Mouse (Mus musculus) hindbrain, embryonic 15.5 days (tissue): ENCODE results near the gene B3gntl1. TPM values are rescaled to one million over a fixed set of nuclear protein-coding genes. Genes with fewer than 3 reads are reported as not detected.

Experiments used
- ATAC-seq: fragments of 200-750 bp; cut with Nextera tagmentation; 2 replicates; pipeline ENCODE4 v1.8.0; 2017; ENCODE audit warnings: low read depth, moderate number of reproducible peaks, moderate TSS enrichment; ENCODE audit not compliant: low FRiP score
- H3K27ac ChIP-seq: fragments of 300-500 bp; sonication (generic); replicated peaks from 2 replicates; pipeline ENCODE4 v1.5.1; 2015; ENCODE audit warnings: mild to moderate bottlenecking, inconsistent platforms
- H3K27me3 ChIP-seq: fragments of 300-500 bp; sonication (generic); 2 replicates; pipeline ENCODE4 v1.6.1; 2015; ENCODE audit warnings: control low read depth, inconsistent platforms
- H3K36me3 ChIP-seq: fragments of 300-500 bp; sonication (generic); 2 replicates; pipeline ENCODE4 v1.6.1; 2015; ENCODE audit warnings: control low read depth, inconsistent platforms
- H3K4me1 ChIP-seq: fragments of 300-500 bp; sonication (generic); replicated peaks from 2 replicates; pipeline ENCODE4 v1.6.1; 2015; ENCODE audit warnings: control low read depth, inconsistent platforms
- H3K4me2 ChIP-seq: fragments of 300-500 bp; sonication (generic); 2 replicates; pipeline ENCODE4 v1.6.1; 2015; ENCODE audit warnings: moderate library complexity, mild to moderate bottlenecking, inconsistent platforms
- H3K4me3 ChIP-seq: fragments of 300-500 bp; sonication (generic); 2 replicates; pipeline ENCODE4 v1.5.1; 2015; ENCODE audit warnings: mild to moderate bottlenecking, inconsistent platforms
- H3K9ac ChIP-seq: fragments of 300-500 bp; sonication (generic); 2 replicates; pipeline ENCODE4 v1.6.1; 2015; ENCODE audit warnings: inconsistent platforms
- H3K9me3 ChIP-seq: fragments of 300-500 bp; sonication (generic); 2 replicates; pipeline ENCODE4 v1.6.1; 2016; ENCODE audit warnings: control low read depth, inconsistent platforms
- WGBS: fragments of 180-500 bp; shearing (Covaris S2); methylation state at CpG from one replicate; pipeline ENCODE4 v1.1.7; 2015; 5-methylcytosine and 5-hydroxymethylcytosine counted together
- polyA plus RNA-seq: library from polyadenylated mRNA; unstranded; fragments of >200 nt; fragmentation: Nextera tagmentation; extraction: Ambion mirVana; gene quantifications from 2 replicates; pipeline ENCODE4 v1.2.1, GENCODE M21; 2015

The B3gntl1 gene
- polyA plus RNA-seq, 1 experiment from 2014 or later = 7.9 TPM

DNA sequence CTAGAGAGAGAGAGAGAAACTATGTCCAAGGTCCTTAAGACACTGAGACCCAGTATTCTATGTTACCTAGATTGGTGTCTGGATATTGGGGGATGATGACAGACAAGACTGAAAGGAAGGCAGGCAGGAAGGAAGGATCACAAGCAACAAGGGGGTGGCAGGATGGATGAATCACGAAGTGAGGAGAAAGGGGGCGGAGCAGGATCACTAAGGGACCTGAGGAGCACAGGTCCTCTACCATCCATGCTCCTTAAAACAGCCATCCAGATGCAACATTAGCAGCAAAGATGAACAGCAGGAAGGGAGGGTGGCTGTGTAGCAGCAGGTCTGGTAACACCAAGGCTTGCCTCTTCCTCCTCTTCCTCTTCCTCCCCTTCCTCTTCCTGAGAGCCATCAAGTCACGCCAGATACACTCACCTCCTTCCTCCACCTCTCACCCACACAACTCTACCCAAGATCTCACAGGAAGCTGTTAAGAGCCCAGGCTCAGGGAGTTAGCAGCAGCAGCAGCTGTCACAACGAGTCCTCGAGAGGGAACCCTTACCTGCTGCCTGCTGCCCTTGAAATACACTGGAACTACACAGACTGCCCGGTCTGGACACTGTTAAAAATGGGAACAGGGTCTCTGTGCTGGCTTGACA is 17.7 kb downstream of the B3gntl1 start:
- no peak overlapping the region for H3K4me2 ChIP-seq
- H3K4me3 ChIP-seq = no peak overlapping the region
- 0 out of 2 replicates have a peak, but pooled peaks cover 5% of the 10 kb centered on the region for H3K36me3 ChIP-seq
- H3K4me1 ChIP-seq = no peaks in the 10 kb centered on the region
- 94% methylated on average over 6 of the region's 6 CpGs for WGBS
- no peak overlapping the region for H3K9ac ChIP-seq
- H3K27ac ChIP-seq = no peak overlapping the region
- H3K9me3 ChIP-seq = no peaks in the 10 kb centered on the region
- ATAC-seq = no peak
- no peaks in the 10 kb centered on the region for H3K27me3 ChIP-seq

DNA sequence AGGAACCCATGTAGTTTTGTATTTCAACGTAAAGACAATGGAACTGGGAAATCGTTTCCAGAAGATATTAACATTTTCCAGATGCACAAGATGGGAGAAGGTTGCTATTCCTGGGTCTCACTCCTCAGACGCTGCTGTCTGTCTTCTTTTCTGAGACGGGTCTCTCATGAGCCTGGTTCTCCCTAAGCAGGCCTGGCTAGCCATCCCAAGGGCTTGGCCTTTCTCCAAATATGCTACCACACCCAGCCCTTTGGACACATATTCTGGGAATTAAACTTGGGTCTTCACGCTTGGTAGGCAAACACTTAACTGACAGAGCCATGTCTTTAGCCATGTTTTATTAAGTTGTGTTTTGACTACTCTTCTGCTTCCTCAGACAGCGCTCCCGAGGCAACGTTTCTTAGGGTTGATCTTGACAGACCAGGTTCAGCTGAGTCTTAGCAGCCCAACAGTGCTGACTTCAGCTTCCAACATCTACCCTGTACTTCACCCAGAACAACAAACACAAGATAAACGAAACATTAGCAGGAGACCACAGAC is 18.5 kb downstream of the B3gntl1 start:
- no peaks in the 10 kb centered on the region for H3K4me1 ChIP-seq
- H3K27ac ChIP-seq = no peak overlapping the region
- H3K4me3 ChIP-seq = no peak overlapping the region
- H3K27me3 ChIP-seq = no peaks in the 10 kb centered on the region
- H3K9ac ChIP-seq = no peak overlapping the region
- H3K4me2 ChIP-seq = no peak overlapping the region
- no peaks in the 10 kb centered on the region for H3K9me3 ChIP-seq
- H3K36me3 ChIP-seq = peaks cover 7% of the 10 kb centered on the region; the same call in 1 of the 2 replicates
- 83% methylated on average over 9 of the region's 9 CpGs for WGBS
- ATAC-seq = no peak

DNA sequence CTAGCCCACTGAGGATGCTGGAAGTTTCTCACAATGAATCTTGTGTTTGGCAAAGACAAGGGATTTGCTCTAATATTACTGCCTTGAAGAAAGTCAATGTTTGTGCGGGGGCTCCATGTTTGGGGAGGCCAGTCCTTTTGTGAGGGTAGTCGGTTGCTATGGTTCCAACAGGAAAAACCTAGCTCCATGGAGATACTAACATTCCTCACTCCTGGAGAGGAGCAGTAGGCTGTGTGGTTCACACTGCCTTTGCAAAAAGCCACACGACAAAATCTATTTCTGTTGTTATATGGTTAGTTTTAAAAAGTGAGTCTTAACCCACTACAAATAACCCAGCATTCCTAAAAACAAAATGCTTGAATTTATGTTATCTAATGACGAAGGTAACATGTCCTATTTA is 19.3 kb downstream of the B3gntl1 start:
- 62% methylated on average over 4 of the region's 4 CpGs for WGBS
- Histone ChIP-seq H3K27ac (no peak overlapping the region), H3K4me3 (no peak overlapping the region), H3K4me2 (no peak overlapping the region), H3K36me3 (peaks cover 7% of the 10 kb centered on the region; the same call in 1 of the 2 replicates), H3K9ac (no peak overlapping the region), H3K27me3 (no peaks in the 10 kb centered on the region), H3K9me3 (no peaks in the 10 kb centered on the region), H3K4me1 (no peaks in the 10 kb centered on the region)
- no peak for ATAC-seq

DNA sequence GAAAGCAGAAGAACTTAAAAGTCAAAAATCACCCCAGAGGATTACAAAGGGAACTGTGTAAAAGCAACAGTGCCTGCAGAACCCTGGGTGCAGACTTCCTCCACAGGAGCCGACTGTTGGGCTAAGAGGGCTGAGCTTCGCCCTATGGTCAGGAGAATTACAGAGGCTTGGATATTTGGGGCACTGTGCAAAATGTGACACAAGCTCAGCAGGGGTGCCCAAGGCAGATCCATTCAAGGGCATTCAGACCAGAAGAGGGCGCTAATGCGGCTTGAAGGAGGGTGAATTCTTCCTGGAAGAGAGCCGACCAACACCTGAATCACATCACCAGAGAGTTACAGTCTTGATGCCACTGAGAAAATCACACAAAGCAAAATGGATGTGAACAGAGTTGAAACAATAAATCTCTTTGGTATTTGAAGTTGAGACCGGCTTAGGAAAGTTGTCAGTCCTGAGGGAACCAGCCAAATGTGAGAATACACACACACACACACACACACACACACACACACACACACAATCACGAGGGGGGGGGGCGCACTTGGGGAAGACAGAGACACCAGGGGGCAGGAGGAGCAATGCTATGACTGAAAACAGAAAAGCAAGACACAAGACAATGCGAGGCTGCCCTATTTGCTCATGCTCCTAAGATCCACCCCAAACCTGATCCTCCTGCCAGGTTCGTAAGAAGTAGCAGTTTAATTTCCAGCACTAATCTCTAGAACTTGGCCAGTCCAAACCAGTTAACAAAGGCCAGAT is 20.2 kb downstream of the B3gntl1 start:
- no peaks in the 10 kb centered on the region for H3K9me3 ChIP-seq
- no peak for ATAC-seq
- WGBS = 59% methylated on average over 10 of the region's 10 CpGs

DNA sequence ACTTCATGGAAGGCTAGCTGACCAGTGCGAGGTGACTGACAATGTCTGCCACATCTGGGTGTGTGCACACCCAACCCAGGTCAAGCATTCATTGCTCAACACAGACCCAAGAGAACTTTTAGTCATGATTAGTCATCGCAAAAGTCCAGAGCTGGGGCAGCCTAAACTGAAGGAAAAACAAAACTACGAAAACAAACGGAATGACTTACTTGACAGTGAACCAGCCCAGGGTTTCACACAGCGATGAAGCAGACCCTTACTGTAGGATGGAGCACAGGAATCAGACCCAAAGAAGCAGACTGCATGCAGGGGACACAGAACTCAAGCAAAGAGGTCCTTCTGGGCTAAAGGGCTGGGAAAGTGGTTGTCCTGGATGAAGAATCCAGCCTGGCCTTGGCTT is 21.0 kb downstream of the B3gntl1 start:
- Histone ChIP-seq H3K36me3 (peaks cover 7% of the 10 kb centered on the region; the same call in 1 of the 2 replicates), H3K27me3 (no peaks in the 10 kb centered on the region), H3K4me2 (no peak overlapping the region), H3K27ac (no peak overlapping the region), H3K9me3 (no peaks in the 10 kb centered on the region), H3K4me3 (no peak overlapping the region), H3K9ac (no peak overlapping the region), H3K4me1 (no peaks in the 10 kb centered on the region)
- no peak for ATAC-seq
- 95% methylated on average over 5 of the region's 5 CpGs for WGBS

More for the DNA sequence above, 20.2 kb downstream of the B3gntl1 start:
- Histone ChIP-seq H3K4me3 (no peak overlapping the region), H3K9ac (no peak overlapping the region), H3K27ac (no peak overlapping the region), H3K27me3 (no peaks in the 10 kb centered on the region), H3K4me2 (no peak overlapping the region), H3K36me3 (peaks cover 7% of the 10 kb centered on the region; the same call in 1 of the 2 replicates), H3K4me1 (no peaks in the 10 kb centered on the region)

DNA sequence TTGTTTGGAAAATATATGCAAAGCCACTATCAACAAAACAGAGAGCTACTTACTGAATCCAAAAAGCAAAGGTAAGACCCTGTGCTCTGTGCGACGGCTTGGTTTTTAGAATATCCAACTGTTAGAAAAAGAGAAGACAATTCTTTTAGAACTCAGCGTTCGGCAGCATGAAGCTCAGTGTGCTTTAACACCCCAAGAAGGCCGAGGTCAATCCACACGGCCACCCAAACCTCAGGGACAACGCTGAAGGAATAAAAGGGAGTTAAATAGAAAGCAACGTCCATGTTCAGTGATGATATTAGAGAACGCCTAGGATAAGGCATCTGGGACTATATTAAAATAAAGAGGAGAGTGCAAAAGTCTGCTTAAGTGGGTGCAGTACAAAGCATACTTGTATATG is 21.4 kb downstream of the B3gntl1 start:
- Histone ChIP-seq H3K36me3 (peaks cover 7% of the 10 kb centered on the region; the same call in 1 of the 2 replicates), H3K9ac (no peak overlapping the region), H3K4me3 (no peak overlapping the region), H3K4me1 (no peaks in the 10 kb centered on the region), H3K9me3 (no peaks in the 10 kb centered on the region), H3K27me3 (no peaks in the 10 kb centered on the region), H3K4me2 (no peak overlapping the region), H3K27ac (no peak overlapping the region)
- ATAC-seq = no peak
- WGBS = 94% methylated on average over 9 of the region's 9 CpGs

DNA sequence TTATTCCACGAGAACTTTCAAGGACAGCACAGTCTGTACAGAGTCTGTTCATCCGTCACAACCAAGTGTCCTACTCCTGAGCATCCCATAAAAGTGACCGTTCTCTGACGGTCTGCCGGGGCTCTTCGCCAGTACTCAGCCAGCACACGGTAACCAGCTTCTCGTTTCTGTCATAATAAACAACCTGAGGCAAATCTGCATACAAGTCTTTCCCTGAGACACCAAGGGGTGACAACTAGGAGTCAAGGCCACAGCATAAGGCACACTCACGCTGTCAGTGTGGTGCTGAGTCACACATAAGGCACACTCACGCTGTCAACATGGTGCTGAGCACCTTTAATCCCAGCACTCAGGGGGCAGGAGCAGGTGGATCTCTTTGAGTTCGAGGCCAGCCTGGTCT is 22.3 kb downstream of the B3gntl1 start:
- 90% methylated on average over 11 of the region's 11 CpGs for WGBS
- Histone ChIP-seq H3K4me2 (no peak overlapping the region), H3K4me3 (no peak overlapping the region), H3K9me3 (no peaks in the 10 kb centered on the region), H3K27ac (no peak overlapping the region), H3K36me3 (peaks cover 7% of the 10 kb centered on the region; the same call in 1 of the 2 replicates), H3K4me1 (no peaks in the 10 kb centered on the region), H3K27me3 (no peaks in the 10 kb centered on the region), H3K9ac (no peak overlapping the region)
- ATAC-seq = no peak

DNA sequence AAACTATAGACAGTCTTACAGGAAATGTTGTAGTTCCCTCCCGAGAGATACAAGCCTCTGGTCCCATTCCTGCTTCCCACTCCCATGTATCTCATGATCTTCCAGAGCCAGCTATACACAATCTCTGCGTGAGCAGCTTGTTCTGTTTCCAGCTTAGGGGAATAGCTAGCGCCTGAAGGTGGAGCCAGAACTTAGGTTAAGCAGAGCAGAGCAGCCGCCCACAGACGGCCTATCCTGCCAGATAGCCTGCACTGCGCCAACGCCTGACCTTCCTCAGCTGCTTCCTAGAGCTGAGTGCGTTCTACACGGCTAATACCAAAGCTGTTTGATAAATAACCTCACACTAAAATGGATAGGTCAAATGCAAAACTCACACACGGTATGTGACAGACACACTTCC is 23.1 kb downstream of the B3gntl1 start:
- Histone ChIP-seq H3K9ac (no peak overlapping the region), H3K4me3 (no peak overlapping the region), H3K27me3 (no peaks in the 10 kb centered on the region), H3K36me3 (peaks cover 7% of the 10 kb centered on the region; the same call in 1 of the 2 replicates), H3K9me3 (no peaks in the 10 kb centered on the region), H3K27ac (no peak overlapping the region), H3K4me2 (no peak overlapping the region), H3K4me1 (no peaks in the 10 kb centered on the region)
- no peak for ATAC-seq
- WGBS = 71% methylated on average over 10 of the region's 10 CpGs

DNA sequence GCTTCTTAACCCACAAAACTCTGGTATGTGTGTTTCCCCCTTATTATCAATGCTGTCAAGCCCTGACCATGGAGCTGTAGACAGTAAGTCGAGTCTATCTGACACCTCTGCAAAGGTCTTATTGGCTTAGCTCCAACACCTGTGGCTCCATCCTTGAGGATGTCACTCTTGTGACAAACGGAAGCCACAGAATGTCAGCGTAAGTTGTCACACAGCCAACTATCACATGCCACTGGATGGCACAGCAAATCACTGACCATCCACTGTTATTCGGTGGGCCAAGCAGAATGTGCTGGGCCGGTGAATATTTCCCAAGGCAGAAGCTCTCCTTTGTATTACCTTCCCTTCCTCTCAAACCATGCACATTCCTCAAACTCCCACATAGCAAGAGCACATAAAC is 24.8 kb downstream of the B3gntl1 start:
- Histone ChIP-seq H3K4me1 (no peaks in the 10 kb centered on the region), H3K27me3 (no peaks in the 10 kb centered on the region), H3K36me3 (peaks cover 7% of the 10 kb centered on the region; the same call in 1 of the 2 replicates), H3K27ac (no peak overlapping the region), H3K9ac (no peak overlapping the region), H3K9me3 (no peaks in the 10 kb centered on the region), H3K4me2 (no peak overlapping the region), H3K4me3 (no peak overlapping the region)
- ATAC-seq = no peak
- WGBS = 87% methylated on average over 5 of the region's 5 CpGs

DNA sequence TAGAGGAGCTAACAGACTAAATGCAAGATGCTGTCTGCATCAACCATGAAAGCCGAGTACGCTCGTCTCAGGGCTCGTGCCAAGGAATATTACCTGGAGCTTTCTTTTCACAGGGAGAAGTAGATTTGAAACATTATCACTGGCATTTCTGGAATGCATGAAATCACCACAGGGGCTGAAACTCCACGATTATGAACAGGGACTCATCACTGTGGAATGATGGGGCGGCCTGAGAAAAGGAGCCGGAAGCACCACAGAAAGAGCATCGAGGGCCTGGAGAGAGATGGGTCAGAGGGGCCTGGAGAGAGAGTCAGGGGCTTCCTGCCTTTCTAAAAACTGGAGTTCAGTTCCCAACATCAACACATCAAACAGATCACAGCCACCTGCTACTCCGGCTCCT is 25.6 kb downstream of the B3gntl1 start:
- 81% methylated on average over 9 of the region's 9 CpGs for WGBS
- H3K27ac ChIP-seq = no peak overlapping the region
- no peaks in the 10 kb centered on the region for H3K27me3 ChIP-seq
- no peak overlapping the region for H3K4me3 ChIP-seq
- H3K36me3 ChIP-seq = peaks cover 7% of the 10 kb centered on the region; the same call in 1 of the 2 replicates
- H3K9me3 ChIP-seq = no peaks in the 10 kb centered on the region
- no peak overlapping the region for H3K4me2 ChIP-seq
- no peaks in the 10 kb centered on the region for H3K4me1 ChIP-seq
- no peak for ATAC-seq
- no peak overlapping the region for H3K9ac ChIP-seq

DNA sequence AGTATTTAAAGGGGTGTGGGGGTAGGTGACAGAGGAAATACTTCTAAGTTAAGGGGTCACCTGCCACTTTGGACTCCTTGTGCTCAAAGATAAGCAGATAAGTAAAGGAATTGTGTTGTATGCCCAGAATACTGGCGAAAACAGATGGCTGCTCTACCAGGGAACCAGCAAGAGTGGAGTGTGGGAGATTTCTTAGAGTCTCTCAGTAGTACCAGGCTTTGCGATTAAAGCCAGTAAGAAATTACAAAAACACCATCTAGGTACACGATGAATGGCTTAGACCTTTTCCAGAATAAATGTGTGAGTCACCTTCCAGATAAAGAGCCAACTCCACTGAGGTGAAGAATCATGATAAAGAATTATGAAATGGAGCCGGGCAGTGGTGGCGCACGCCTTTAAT is 27.6 kb downstream of the B3gntl1 start:
- Histone ChIP-seq H3K27ac (no peak overlapping the region), H3K4me2 (no peak overlapping the region), H3K9ac (no peak overlapping the region), H3K9me3 (no peaks in the 10 kb centered on the region), H3K4me1 (no peaks in the 10 kb centered on the region), H3K36me3 (peaks cover 5% of the 10 kb centered on the region; the same call in 1 of the 2 replicates), H3K4me3 (no peak overlapping the region), H3K27me3 (no peaks in the 10 kb centered on the region)
- 96% methylated on average over 6 of the region's 6 CpGs for WGBS
- ATAC-seq = no peak

DNA sequence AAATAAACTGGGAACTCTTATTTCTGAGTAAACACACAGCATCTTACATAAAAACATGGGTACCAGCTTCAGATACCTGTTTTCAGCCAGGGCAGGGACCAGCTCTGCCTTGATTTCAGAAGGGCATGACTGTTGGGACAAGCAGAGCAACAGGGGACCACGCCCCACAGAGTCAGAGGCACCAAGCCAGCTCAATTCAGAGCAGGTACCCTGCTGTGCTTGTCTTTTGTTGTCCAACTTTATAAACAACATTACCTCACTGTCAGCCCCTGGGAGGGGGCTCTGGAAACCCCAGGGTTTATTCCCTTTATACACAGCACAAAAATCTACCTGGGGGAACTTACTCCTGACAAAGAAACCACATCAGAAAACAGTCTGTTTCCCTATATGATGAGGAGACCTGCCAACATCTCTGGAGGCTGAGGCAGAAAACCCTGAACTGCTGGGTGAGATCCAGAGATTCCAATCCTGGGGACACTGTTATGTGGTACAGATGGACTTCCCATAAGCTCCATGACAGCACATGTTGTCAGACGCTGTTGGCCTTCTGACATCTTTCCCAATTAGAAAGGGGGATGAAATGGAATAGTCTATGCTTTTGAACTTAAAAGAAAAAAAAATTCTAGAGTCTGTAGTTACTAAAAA is 31.3 kb downstream of the B3gntl1 start:
- no peak for ATAC-seq
- H3K27me3 ChIP-seq = no peaks in the 10 kb centered on the region
- H3K4me3 ChIP-seq = no peak overlapping the region
- 55% methylated on average over 2 of the region's 2 CpGs for WGBS
- peaks cover 18% of the 10 kb centered on the region for H3K36me3 ChIP-seq
- no peaks in the 10 kb centered on the region for H3K4me1 ChIP-seq
- no peak overlapping the region for H3K4me2 ChIP-seq
- H3K9ac ChIP-seq = no peak overlapping the region
- no peaks in the 10 kb centered on the region for H3K9me3 ChIP-seq
- no peak overlapping the region for H3K27ac ChIP-seq
